Mouse (Mus musculus) lung, postnatal 36 days (tissue): Measurements from ENCODE around the gene 4930583I09Rik.

ENCODE experiments used
- DNase-seq: peaks from one replicate; pipeline ENCODE4 v3.0.0; 2022; ENCODE audit warnings: mixed read lengths

The 4930583I09Rik gene

DNA sequence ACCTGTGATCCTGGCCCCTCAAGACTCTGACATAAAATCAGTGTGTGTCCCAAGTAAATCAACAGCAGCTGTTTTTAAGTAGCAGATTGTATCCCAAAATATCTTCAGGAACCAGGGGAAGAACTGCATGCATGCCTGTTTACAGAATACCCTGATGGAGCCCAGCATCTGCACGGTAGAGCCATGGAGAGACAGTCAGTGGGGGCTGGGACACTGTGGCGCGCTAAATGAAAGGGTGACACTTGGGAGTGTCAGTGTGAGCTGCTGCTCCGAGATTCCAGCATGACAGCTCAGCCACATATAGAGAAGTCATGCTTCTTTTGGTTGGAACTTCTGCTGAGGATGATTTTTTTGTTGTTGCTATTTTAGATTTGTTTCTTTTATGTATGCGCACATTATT, 43.2 kb downstream of the 4930583I09Rik start:
- no peak for DNase-seq

DNA sequence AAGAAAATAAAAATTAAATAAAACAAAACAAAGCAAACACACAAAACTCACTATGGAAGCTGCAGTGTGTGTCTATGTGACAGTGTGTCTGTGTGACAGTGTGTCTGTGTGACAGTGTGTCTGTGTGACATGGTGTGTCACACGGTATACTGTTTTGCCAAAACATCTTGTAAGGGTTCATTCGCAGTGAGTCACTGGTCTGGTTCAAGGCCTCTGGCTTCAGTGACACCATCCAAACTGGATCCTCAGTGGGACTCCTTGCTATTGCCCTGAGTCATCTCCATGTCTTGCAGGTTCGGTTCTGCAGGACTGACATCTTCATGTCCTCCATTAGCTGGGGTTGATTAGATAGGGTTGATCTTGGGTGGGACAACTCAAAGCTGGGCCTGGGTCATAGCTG, 43.8 kb downstream of the 4930583I09Rik start:
- no peak for DNase-seq

DNA sequence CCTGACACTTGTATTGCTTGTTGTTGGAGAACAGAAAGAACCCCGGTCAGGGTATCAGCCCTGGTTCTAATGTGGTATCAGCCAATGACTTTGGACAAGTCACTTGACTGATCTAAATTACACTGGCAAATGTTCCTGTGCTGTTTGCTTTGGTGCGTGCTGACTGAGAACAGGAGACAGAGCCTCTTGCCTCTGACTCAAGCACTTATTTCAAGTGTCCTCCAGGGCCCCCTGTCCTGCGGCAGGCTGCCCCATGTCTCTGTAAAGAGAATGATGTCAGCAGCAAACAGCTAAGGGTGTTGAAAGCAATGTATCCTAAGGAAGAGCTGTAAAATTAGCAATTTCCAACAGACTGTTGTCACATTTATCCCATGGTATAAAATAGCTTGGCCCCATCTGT, 46.7 kb downstream of the 4930583I09Rik start:
- DNase-seq = peak; percentile 59

DNA sequence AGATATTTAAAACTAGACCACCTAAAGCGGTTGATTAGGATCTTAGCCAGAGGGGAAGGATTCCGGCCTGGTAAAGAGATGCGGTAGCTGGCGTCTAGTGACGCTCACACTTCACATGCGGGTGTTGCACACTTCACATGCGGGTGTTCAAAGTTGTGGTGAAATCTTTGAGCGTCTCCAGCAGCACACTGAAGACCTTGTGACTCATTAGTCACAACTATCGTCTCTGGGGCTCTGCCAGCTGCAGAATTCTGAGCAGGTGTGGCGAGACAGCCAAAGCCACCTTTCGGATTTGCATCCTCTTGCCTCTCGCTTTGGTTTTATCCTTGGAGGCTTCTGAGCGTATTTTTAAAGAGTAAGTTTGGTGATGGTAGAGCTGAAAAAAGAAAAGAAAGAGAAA, 47.6 kb downstream of the 4930583I09Rik start:
- DNase-seq = peak; percentile 7

DNA sequence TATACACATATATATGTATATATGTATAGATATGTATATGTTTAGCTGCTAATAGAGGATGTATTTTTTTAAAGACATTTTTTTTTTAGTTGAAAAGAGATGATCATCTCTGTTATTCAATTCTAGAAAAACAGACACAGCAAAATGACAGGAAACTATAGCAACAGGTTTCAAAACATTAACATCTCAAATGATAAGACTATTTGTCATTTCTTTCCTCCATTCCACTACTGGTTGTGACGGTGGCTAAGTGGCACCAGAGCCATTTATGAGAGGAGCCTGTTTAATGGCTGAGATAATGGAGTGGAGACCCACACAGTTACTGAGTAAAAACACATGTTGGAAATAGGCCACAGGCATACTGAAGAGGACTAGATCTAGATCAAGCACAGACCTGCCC, 49.9 kb downstream of the 4930583I09Rik start:
- DNase-seq = no peak
